Mouse (Mus musculus) olfactory bulb, adult 2 months (tissue): ENCODE data around the gene Dbndd2. TPM values are rescaled to one million over a fixed set of nuclear protein-coding genes. Genes with fewer than 3 reads are reported as not detected.
A peak's percentile ranks its signal among the peaks of the same experiment; 100 is the strongest.

Experiments
- H3K27ac ChIP-seq: fragments of 200-500 bp; 2 replicates; pipeline ENCODE4 v1.5.1; 2012; ENCODE audit warnings: low read depth, low read length; ENCODE audit not compliant: insufficient read depth
- H3K4me1 ChIP-seq: fragments of 200-500 bp; 2 replicates; pipeline ENCODE4 v1.6.1; 2012; ENCODE audit warnings: low read length; ENCODE audit not compliant: control insufficient read depth, insufficient read depth
- H3K4me3 ChIP-seq: fragments of 200-500 bp; 2 replicates; pipeline ENCODE4 v1.5.1; 2012; ENCODE audit warnings: mild to moderate bottlenecking, low read depth, low read length, moderate library complexity; ENCODE audit not compliant: insufficient read depth
- CTCF ChIP-seq: fragments of 200-500 bp; IDR thresholded peaks from 2 replicates; pipeline ENCODE4 v1.5.1; 2012; ENCODE audit warnings: low read depth, mild to moderate bottlenecking, low read length, moderate library complexity; ENCODE audit not compliant: insufficient read depth
- POLR2A ChIP-seq: fragments of 200-500 bp; IDR thresholded peaks from 2 replicates; pipeline ENCODE4 v1.6.1; 2012; ENCODE audit warnings: mild to moderate bottlenecking, low read depth, low read length, moderate library complexity; ENCODE audit not compliant: insufficient read depth
- WGBS: fragments of 180-500 bp; shearing (Covaris S2); methylation state at CpG from one replicate; pipeline ENCODE4 v1.1.7; 2018; 5-methylcytosine and 5-hydroxymethylcytosine counted together
- polyA plus RNA-seq: library from polyadenylated mRNA; stranded (reverse); fragments of >200 nt; gene quantifications from 2 replicates; pipeline ENCODE4 v1.2.4, GENCODE M21; 2012; ENCODE audit warnings: low replicate concordance; ENCODE audit not compliant: missing spikeins, insufficient read depth, insufficient read length

Gene Dbndd2
- polyA plus RNA-seq, 1 experiment: 84.6 TPM

- Histone ChIP-seq H3K4me3 (peak overlapping the region; percentile 58), H3K4me1 (peaks cover 19% of the 10 kb centered on the region), H3K27ac (peak overlapping the region; percentile 30; the same call in 1 of the 2 replicates)
- WGBS: 6% methylated on average over 29 of the region's 29 CpGs
- TF ChIP-seq CTCF (no peak), POLR2A (no peak)
Measured at GRCm38 (mm10) chr2:164442315-164443050, 43.4 kb upstream of the Dbndd2 start.

- Histone ChIP-seq H3K27ac (peak overlapping the region; percentile 30; the same call in 1 of the 2 replicates), H3K4me3 (peak overlapping the region; percentile 58), H3K4me1 (peaks cover 19% of the 10 kb centered on the region)
- TF ChIP-seq CTCF: no peak
- peak; percentile 31; the same call in 1 of the 2 replicates for TF ChIP-seq POLR2A
- under 1% methylated on average over 26 of the region's 26 CpGs for WGBS
Measured at GRCm38 (mm10) chr2:164443051-164443437, 42.9 kb upstream of the Dbndd2 start.

GRCm38 (mm10) chr2:164443460-164444000, 42.4 kb upstream of the Dbndd2 start, which contains the start of gene Sdc4:
Sdc4 (minus strand) TSS chr2:164443887.
- WGBS: 16% methylated on average over 18 of the region's 18 CpGs

GRCm38 (mm10) chr2:164444701-164445100, 41.2 kb upstream of the Dbndd2 start:
- TF ChIP-seq POLR2A (no peak), CTCF (no peak)
- Histone ChIP-seq H3K4me1 (peaks cover 11% of the 10 kb centered on the region), H3K4me3 (no peak overlapping the region), H3K27ac (no peak overlapping the region)
- WGBS: 87% methylated on average over 2 of the region's 2 CpGs

More at GRCm38 (mm10) chr2:164443460-164444000, 42.4 kb upstream of the Dbndd2 start, which contains the start of gene Sdc4:
- Histone ChIP-seq H3K4me1 (peaks cover 15% of the 10 kb centered on the region), H3K27ac (peak within 1 kb of the TSS; percentile 30; the same call in 1 of the 2 replicates), H3K4me3 (peak within 1 kb of the TSS; percentile 58)
- no peak for TF ChIP-seq POLR2A
- TF ChIP-seq CTCF: no peak

- 85% methylated on average over 3 of the region's 3 CpGs for WGBS
- no peak for TF ChIP-seq POLR2A
- TF ChIP-seq CTCF: no peak
- Histone ChIP-seq H3K4me1 (peaks cover 11% of the 10 kb centered on the region), H3K27ac (no peak overlapping the region), H3K4me3 (no peak overlapping the region)
Measured at GRCm38 (mm10) chr2:164445399-164446085, 40.4 kb upstream of the Dbndd2 start.

GRCm38 (mm10) chr2:164446086-164446469, 39.8 kb upstream of the Dbndd2 start:
- peaks cover 11% of the 10 kb centered on the region for H3K4me1 ChIP-seq
- TF ChIP-seq POLR2A (no peak), CTCF (no peak)
- no peak overlapping the region for H3K27ac ChIP-seq
- H3K4me3 ChIP-seq: no peak overlapping the region
- WGBS: 87% methylated on average over 3 of the region's 3 CpGs

GRCm38 (mm10) chr2:164448140-164448539, 37.8 kb upstream of the Dbndd2 start:
- WGBS: 85% methylated on average over 1 of the region's 1 CpGs
- TF ChIP-seq CTCF (no peak), POLR2A (no peak)
- no peak overlapping the region for H3K4me3 ChIP-seq
- H3K27ac ChIP-seq: no peak overlapping the region
- 0 out of 2 replicates have a peak, but pooled peaks cover 4% of the 10 kb centered on the region for H3K4me1 ChIP-seq

- Histone ChIP-seq H3K4me1 (no peaks in the 10 kb centered on the region), H3K4me3 (no peak overlapping the region), H3K27ac (no peak overlapping the region)
- TF ChIP-seq CTCF (no peak), POLR2A (no peak)
- 65% methylated on average over 5 of the region's 5 CpGs for WGBS
Measured at GRCm38 (mm10) chr2:164448921-164449320, 37.0 kb upstream of the Dbndd2 start.

GRCm38 (mm10) chr2:164449341-164450042, 36.4 kb upstream of the Dbndd2 start:
- no peak for TF ChIP-seq POLR2A
- no peak for TF ChIP-seq CTCF
- WGBS: 90% methylated on average over 14 of the region's 14 CpGs
- Histone ChIP-seq H3K27ac (no peak overlapping the region), H3K4me3 (no peak overlapping the region), H3K4me1 (no peaks in the 10 kb centered on the region)
